Mouse (Mus musculus) adrenal gland, postnatal 4 days (tissue): ENCODE results near the gene Ap5z1. TPM values are rescaled to one million over a fixed set of nuclear protein-coding genes. Genes with fewer than 3 reads are reported as not detected.

Experiments used
- DNase-seq, 2 experiments: peaks; one replicate each; pipeline ENCODE4 v3.0.0; 2021 to 2022; ENCODE audit warnings: low spot score in 2 of 2, mixed read lengths in 2 of 2
- total RNA-seq, 2 experiments: library from RNA; stranded (reverse); gene quantifications; 2 replicates each; pipeline ENCODE4 v1.2.3; 2021

Gene Ap5z1
- total RNA-seq, 2 experiments from 2014 or later: 22.2 to 24.6 TPM

GRCm38 (mm10) chr5:142510061-142510414, 46.3 kb downstream of the Ap5z1 start:
- no peak for DNase-seq

GRCm38 (mm10) chr5:142512112-142512511, 48.4 kb downstream of the Ap5z1 start:
- DNase-seq: no peak

GRCm38 (mm10) chr5:142518973-142519372, 55.2 kb downstream of the Ap5z1 start:
- DNase-seq: no peak

- no peak for DNase-seq
Observed at GRCm38 (mm10) chr5:142520360-142520759, 56.6 kb downstream of the Ap5z1 start.

GRCm38 (mm10) chr5:142521195-142521866, 57.6 kb downstream of the Ap5z1 start:
- no peak for DNase-seq

GRCm38 (mm10) chr5:142524711-142525464, 61.1 kb downstream of the Ap5z1 start:
- no peak for DNase-seq

Other genes starting within 250 kb of the Ap5z1 start
- 10 to 100 TPM; 28.7 to 28.9 TPM for gene Foxk1, start 62.4 kb upstream of the Ap5z1 start, total RNA-seq
- under 1 TPM; 0.11 to 0.25 TPM for gene Papolb, start 66.1 kb downstream of the Ap5z1 start, total RNA-seq
- gene Radil, start 87.2 kb downstream of the Ap5z1 start, total RNA-seq: 1 to 10 TPM; 2.6 to 4.4 TPM
- gene Mmd2, start 144.9 kb downstream of the Ap5z1 start, total RNA-seq: 10 to 100 TPM; 23.9 to 26.4 TPM
- 10 to 100 TPM; 88.7 to 93.0 TPM for gene Wipi2, start 163.8 kb downstream of the Ap5z1 start, total RNA-seq
- gene Slc29a4, start 228.6 kb downstream of the Ap5z1 start, total RNA-seq: 10 to 100 TPM; 28.9 to 30.7 TPM